Mouse (Mus musculus) ES-Bruce4 (cell line): Measurements from ENCODE around the gene Stk16.

Source experiments
- CTCF ChIP-seq: IDR thresholded peaks from one replicate; pipeline ENCODE4 v1.8.1; 2011; ENCODE audit warnings: low read depth, low read length
- EP300 ChIP-seq: IDR thresholded peaks from 2 replicates; pipeline ENCODE4 v1.6.1; 2011; ENCODE audit warnings: low read depth, low read length; ENCODE audit not compliant: insufficient read depth
- POLR2A ChIP-seq: IDR thresholded peaks from one replicate; pipeline ENCODE4 v1.8.1; 2011; ENCODE audit warnings: low read length; ENCODE audit not compliant: insufficient read depth

DNA sequence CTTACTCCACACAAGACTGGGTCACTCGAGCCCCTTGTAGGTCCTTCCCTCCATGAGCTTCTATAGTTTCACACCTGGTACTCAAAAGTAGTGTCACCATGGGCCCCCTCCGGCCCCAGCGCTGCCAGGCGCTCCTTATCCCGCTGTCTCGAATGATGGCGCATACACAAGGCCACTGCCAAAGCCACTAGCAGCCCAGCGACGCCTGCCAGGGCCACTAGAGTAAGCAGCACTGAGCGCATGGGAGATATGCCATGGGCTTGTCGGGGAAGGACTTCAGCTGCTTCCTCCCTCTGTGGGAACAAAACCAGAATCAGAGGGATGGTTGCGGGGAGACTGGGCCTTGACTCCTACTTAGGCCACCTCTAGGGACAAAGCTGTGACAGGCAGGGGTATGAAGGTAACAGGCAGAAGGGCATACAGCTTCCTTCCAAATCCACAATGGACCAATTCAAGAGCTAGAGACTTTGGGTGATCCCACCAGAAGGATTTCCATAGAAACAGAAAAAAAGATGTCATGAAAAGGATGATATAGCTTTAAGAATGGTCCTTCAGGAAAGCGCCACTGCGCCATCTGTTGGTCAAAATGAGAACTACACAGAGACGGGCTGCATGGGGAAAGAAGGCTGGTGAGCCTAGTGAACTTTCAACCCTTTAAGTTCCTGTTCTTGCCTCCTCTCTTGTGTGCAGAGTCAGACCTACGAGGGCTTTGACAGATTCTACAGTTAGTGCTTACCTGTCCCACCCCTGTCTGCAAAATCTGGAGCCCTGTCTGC is 43.4 kb downstream of the Stk16 start:
- TF ChIP-seq POLR2A (no peak), EP300 (no peak), CTCF (peak; percentile 66)
